Mouse (Mus musculus) Muller cell, postnatal 12 days (primary cell): ENCODE measurements around the gene Olfr1371.
A peak's percentile ranks its signal among the peaks of the same experiment; 100 is the strongest.
"Not testable (repeated sequence)": the region's sequence is repeated elsewhere in the genome, so short reads cannot be mapped to it uniquely, and the experiment has no call there.

Source experiments
- DNase-seq: peaks from one replicate; pipeline ENCODE4 v3.0.0-alpha.2; 2015; ENCODE audit errors: inconsistent ontology term

Gene Olfr1371

GRCm38 (mm10) chr11:52225986-52226599, 12.3 kb upstream of the Olfr1371 start:
- DNase-seq: no peak

- DNase-seq: no peak
Measured at GRCm38 (mm10) chr11:52223968-52224682, 10.3 kb upstream of the Olfr1371 start.

GRCm38 (mm10) chr11:52222891-52223290, 9.1 kb upstream of the Olfr1371 start:
- DNase-seq: no peak

GRCm38 (mm10) chr11:52221921-52222320, 8.1 kb upstream of the Olfr1371 start:
- not testable (repeated sequence) for DNase-seq

DNA sequence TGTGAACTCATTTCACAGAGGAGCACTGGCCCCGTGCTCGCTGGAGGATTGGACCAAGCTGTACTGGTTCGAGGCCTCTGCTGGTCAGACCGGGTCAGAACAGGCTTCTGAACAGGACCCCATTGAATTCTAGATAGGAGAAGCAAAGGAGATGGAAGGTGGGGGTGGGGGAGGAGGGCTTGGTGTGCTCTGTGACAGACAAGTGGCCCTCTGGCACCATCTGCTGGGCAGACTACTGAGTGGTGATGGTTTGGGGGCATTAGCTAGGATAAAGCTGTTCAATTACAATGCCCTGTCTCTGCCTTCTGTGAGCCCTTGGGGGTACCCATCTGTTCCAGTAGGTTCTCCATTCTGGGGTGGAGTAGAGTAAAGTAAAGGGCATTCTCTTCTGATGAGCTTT, 6.5 kb upstream of the Olfr1371 start:
- peak; percentile 84 for DNase-seq

- DNase-seq: not testable (repeated sequence)
Measured at GRCm38 (mm10) chr11:52196496-52197023, 17.2 kb downstream of the Olfr1371 start.

- DNase-seq: not testable (repeated sequence)
Measured at GRCm38 (mm10) chr11:52180651-52181050, 33.1 kb downstream of the Olfr1371 start.

- DNase-seq: not testable (repeated sequence)
Measured at GRCm38 (mm10) chr11:52179897-52180296, 33.9 kb downstream of the Olfr1371 start.

GRCm38 (mm10) chr11:52168461-52168860, 45.3 kb downstream of the Olfr1371 start:
- peak; percentile 32 for DNase-seq

DNA sequence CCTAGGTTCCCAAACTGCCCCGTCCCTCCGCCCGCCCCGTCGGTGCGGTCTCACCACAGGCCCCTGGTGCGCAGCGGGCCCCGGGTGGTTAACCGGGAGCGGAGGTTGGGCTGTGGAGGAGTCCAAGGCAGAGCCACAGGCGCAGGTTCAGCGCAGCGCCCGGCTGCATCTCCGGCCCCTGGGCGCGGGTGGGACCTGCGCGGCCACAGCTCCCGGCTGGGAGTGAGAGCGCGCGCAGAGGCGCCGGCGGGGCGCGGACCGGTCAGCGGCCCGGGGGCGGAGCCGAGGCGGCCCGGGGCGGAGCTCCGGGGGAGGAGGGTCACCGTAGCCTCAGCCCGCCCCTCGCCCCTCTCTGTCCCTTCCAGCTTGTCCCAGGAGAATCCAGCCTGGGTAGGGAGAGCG, 45.9 kb downstream of the Olfr1371 start:
- peak; percentile 52 for DNase-seq

DNA sequence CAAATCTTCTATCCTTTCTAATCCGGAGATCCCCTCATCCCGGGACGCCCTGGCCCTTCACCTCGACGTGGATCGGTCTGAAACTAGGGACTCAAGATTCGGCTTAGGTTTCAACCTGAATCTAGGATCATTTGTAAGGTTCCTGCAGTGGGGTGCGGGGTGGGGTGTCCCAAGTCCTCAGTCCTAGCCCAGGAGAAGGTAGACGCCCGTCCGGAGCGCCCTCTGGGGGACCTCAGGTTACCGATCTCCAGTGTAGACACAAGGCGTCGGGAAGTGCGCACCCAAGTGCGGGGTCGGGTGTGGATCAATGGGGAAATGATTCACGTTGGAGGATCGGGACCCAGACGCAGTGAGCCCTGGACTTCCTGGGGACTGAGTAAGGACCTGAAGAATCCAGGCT, 46.7 kb downstream of the Olfr1371 start:
- DNase-seq: peak; percentile 15

- no peak for DNase-seq
Measured at GRCm38 (mm10) chr11:52163926-52164325, 49.9 kb downstream of the Olfr1371 start.
